Comparison of ENCODE assay signal across 15 mouse cellular contexts in genomic region chr5:111681362-111682028, GRCm38 (mm10). TPM values are rescaled to one million over a fixed set of nuclear protein-coding genes. Genes with fewer than 3 reads are reported as not detected.
DNase-seq lines count a peak whose midpoint lies in the region; ATAC-seq lines count a peak whose summit lies in the region.
"Had no signal": no experiment of that assay in that cellular context is flagged by ENCODE, and none has a peak within 500 bp of the region (broad histone marks: within the 10 kb centered on the region; RNA-seq: fewer than 3 reads in every experiment).

No protein-coding gene starts in this region.

- H3K27ac ChIP-seq in forebrain, embryonic 15.5 days (replicated peaks): peak overlapping the region; percentile 90
- peak overlapping the region; percentile 77 for H3K27ac ChIP-seq in midbrain, embryonic 10.5 days (replicated peaks)
- H3K27ac ChIP-seq: limb, embryonic 15.5 days had no signal

- H3K4me3 ChIP-seq in forebrain, embryonic 15.5 days: no peak overlapping the region
- no peak overlapping the region for H3K4me3 ChIP-seq in midbrain, embryonic 10.5 days
- H3K4me3 ChIP-seq: limb, embryonic 15.5 days had no signal

- peak overlapping the region; percentile 23; the same call in 1 of the 2 replicates for H3K9ac ChIP-seq in forebrain, embryonic 15.5 days (replicated peaks)
- H3K9ac ChIP-seq: limb, embryonic 15.5 days had no signal

- H3K27me3 ChIP-seq in forebrain, embryonic 15.5 days: no peaks in the 10 kb centered on the region
- peaks cover 34% of the 10 kb centered on the region for H3K27me3 ChIP-seq in midbrain, embryonic 10.5 days (ENCODE audit: low read depth, poor library complexity, severe bottlenecking)

- H3K36me3 ChIP-seq in forebrain, embryonic 15.5 days: no peaks in the 10 kb centered on the region
- no peaks in the 10 kb centered on the region for H3K36me3 ChIP-seq in midbrain, embryonic 10.5 days
- H3K36me3 ChIP-seq: G1E; limb, embryonic 15.5 days had no signal

- no peak overlapping the region for H3K4me2 ChIP-seq in forebrain, embryonic 15.5 days (replicated peaks)
- H3K4me2 ChIP-seq: limb, embryonic 15.5 days had no signal

- H3K9me3 ChIP-seq in forebrain, embryonic 15.5 days: no peaks in the 10 kb centered on the region
- H3K9me3 ChIP-seq in midbrain, embryonic 10.5 days (replicated peaks): no peaks in the 10 kb centered on the region
- H3K9me3 ChIP-seq: limb, embryonic 15.5 days had no signal

- no peak for DNase-seq in frontal cortex, postnatal 10 days (ENCODE audit: low spot score in 2 of 2)
- DNase-seq in ES-CJ7 (ENCODE audit: low read depth, low spot score): peak; percentile 15
- DNase-seq in midbrain, embryonic 10.5 days (ENCODE audit: low spot score): no peak
- no peak for DNase-seq in spleen, adult 18-20 months
- DNase-seq in adrenal gland, postnatal 4 days (ENCODE audit: low spot score in 2 of 2): no peak
- no peak for DNase-seq in cerebellum, postnatal 36 days
- DNase-seq: cerebellum, adult 11-12 months; gastrocnemius, postnatal 25 days; kidney, postnatal 36 days; thymus, postnatal 25 days had no signal

- peak; percentile 85 for ATAC-seq in frontal cortex, adult (ENCODE audit: low TSS enrichment)
- ATAC-seq in forebrain, embryonic 15.5 days (replicated peaks): peak; percentile 56

- peaks cover 50% of the 10 kb centered on the region for H3K4me1 ChIP-seq in forebrain, embryonic 15.5 days
- H3K4me1 ChIP-seq in midbrain, embryonic 10.5 days: peaks cover 57% of the 10 kb centered on the region

- WGBS in forebrain, embryonic 15.5 days: 20% methylated on average over 7 of the region's 7 CpGs
- 58% methylated on average over 7 of the region's 7 CpGs for WGBS in midbrain, embryonic 10.5 days

RNA-seq across cellular contexts. Expression of gene Gm26897, which starts 52.2 kb away (rescaled TPM):
- not detected in 2 replicates for polyA plus RNA-seq in forebrain, embryonic 15.5 days (2015; fragmentation: Nextera tagmentation; extraction: Ambion mirVana)
- polyA plus RNA-seq in midbrain, embryonic 10.5 days (2016; fragmentation: Nextera tagmentation; extraction: Ambion mirVana): not detected in 2 replicates
- not detected for total RNA-seq in adrenal gland, postnatal 4 days (2021)
- total RNA-seq: G1E; gastrocnemius, postnatal 25 days had no signal
- polyA plus RNA-seq: embryonic facial prominence, embryonic 14.5 days; G1E; limb, embryonic 15.5 days had no signal
